Mouse (Mus musculus) C2C12 (cell line): ENCODE data around the gene Usp39.

Experiments used
- CTCF ChIP-seq: IDR thresholded peaks from one replicate; pipeline ENCODE4 v1.5.1; 2011; ENCODE audit not compliant: control insufficient read depth, insufficient read depth, insufficient read length
- MYOG ChIP-seq: IDR thresholded peaks from one replicate; pipeline ENCODE4 v1.6.1; 2011; ENCODE audit not compliant: control insufficient read depth, insufficient read length; ENCODE audit errors: extremely low read depth

GRCm38 (mm10) chr6:72315384-72315783 is 29.6 kb downstream of the Usp39 start:
- TF ChIP-seq MYOG (no peak), CTCF (no peak)
